Mouse (Mus musculus): ENCODE data around the gene Slc6a17.

The Slc6a17 gene

DNA sequence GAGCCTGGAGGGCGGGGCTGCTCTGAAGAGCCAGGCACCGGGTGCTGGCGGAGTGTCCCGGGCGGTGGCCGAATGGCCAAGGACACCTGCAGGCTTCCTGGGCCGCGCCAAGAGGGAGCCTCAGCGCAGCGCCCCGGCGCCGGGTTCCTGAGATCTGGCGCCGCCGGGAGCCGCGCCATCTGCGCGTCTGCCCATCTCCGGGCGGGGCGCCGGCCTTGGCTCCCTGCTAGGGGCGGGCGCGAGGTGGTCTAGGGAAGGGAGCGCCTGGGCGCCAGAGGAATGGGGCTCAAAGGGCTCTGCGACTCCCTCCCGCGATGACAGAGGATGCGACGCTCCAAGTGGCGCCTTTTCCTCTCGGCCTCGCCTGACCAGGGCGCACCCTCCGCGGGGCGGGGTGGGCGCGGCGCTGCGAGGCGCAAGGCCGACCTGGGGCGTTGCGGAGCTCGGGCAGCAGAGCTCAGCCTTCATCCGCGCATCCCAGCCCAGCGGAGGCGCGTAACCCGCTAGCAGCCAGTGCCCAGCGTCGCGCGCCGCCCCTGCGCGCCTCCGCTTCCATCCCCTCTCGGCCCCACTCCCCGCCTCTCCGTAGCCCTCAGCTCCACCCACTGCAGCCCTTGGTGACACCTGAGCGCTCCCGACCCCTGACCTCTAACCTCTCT lies 57.9 kb downstream of the Slc6a17 start:
- DNase-seq, result peak; percentile 68 to 70

GRCm38 (mm10) chr3:107459196-107459772 lies 58.5 kb downstream of the Slc6a17 start, which contains the start of gene Kcnc4:
Kcnc4 (minus strand) TSS chr3:107459552.
- DNase-seq, result peak in 1 of 2 experiments; percentile 68

- peak; percentile 58 to 61 for DNase-seq
These were observed 59.2 kb downstream of the Slc6a17 start for GRCm38 (mm10) chr3:107458528-107459195.

- DNase-seq, result peak; percentile 51 to 65
These were observed 59.7 kb downstream of the Slc6a17 start for GRCm38 (mm10) chr3:107458104-107458503.

- DNase-seq, result no peak
These were observed 63.5 kb downstream of the Slc6a17 start for GRCm38 (mm10) chr3:107454280-107454679.

DNA sequence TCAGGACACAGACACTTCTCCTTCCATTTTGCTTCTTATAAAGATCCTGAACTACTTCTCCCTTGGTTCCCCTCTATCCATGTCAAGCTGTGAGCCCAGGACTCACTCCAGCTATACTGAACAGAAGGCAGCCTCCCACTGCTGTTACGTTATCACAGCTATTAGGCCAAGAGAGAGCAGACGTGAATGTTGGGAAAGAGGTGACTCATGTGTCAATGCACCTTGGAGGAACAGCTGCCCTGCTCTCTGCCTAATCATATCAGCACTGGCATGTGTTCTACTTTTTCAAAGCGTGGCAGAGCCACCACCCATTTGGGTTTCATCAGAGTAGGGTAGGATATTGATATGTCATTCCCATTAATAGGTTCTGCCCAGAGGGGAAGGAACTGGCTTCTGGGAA lies 71.0 kb downstream of the Slc6a17 start:
- no peak for DNase-seq

DNA sequence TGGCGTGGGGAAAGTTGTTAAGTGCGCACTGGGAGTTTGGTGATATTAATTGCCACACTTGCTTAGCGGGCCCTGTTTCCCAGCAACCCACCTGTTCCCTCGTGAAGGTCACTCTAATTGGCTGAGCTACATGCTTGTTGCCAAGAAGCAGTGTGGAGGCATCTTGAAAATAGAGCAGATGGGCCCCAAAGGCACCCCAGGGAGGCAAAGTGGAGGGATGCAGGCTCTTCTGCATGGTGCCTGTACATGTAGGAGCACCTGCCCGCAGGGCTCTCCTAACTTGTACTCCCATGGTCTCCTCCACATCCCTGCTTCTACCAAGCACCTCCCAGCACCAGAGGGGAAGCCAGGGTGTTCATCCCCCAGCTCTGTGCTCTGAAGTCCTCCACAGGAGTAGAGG lies 74.0 kb downstream of the Slc6a17 start:
- no peak for DNase-seq

DNA sequence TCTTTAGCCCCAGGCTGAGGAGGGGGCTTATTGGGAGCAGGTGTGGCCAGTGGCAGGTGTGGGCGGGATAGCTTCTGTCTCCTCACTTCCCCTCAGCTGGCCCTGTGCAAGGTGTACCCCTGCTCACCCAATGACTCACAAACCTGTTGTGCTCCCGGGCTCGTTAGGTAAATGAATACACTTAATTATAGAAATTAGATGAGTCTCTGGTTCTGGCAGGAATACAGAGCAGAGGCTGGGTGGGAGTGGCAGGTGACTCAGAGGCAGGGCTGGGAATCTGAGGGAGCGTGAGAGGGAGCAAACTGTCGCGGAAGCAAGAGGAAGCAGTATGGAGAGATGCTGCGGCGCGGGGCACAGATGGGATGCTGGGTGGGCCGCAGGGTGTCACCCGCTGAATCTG lies 75.6 kb downstream of the Slc6a17 start:
- no peak for DNase-seq

GRCm38 (mm10) chr3:107441306-107441705 lies 76.5 kb downstream of the Slc6a17 start:
- no peak for DNase-seq

- DNase-seq, result no peak
These were observed 78.5 kb downstream of the Slc6a17 start for GRCm38 (mm10) chr3:107439280-107439679.

GRCm38 (mm10) chr3:107437666-107438065 lies 80.2 kb downstream of the Slc6a17 start:
- DNase-seq, result no peak

DNA sequence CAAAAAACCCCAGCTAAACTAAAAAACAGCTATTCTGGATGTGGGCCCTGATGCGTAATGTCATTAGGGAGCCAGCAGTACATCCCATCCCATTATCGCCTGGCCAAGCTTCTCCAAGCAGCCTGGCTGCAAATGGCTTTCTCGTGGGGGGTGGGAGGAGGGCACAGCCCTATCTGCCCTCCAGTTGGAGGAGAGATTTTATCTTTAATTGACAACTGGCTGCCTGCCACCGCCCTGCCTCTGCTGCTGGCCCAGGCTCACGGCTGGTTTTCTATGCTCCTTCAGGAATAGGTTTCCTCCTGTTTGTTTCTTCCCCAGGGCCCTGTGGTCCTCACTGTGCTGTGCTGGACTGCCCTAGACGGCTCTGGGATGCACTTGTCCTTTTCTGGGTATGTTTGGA lies 81.4 kb downstream of the Slc6a17 start:
- peak; percentile 72 to 83 for DNase-seq

DNA sequence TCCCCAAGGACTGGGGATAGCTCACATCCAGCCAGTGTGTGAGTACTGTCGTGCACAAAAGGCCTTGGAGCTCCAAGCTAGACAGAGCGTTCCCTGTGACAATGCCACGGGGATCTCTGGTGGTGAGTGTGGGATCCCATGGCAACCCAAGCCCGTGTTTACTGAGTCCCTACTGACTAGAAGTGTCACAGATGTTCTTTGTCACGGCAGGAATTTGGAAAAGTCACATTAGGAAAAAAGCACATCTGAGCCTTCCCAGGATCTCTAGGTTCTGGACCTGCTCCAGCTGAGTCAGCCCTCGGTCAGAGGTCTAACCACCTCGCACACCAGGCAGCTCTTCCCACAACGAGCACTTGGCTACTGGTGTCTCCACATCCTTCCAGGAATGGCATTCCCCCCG lies 84.2 kb downstream of the Slc6a17 start:
- DNase-seq, result no peak

- DNase-seq, result peak in 1 of 2 experiments; percentile 48
These were observed 86.5 kb downstream of the Slc6a17 start for GRCm38 (mm10) chr3:107431268-107431667.

- DNase-seq, result peak; percentile 54 to 59
These were observed 93.4 kb downstream of the Slc6a17 start for GRCm38 (mm10) chr3:107424258-107425041.

GRCm38 (mm10) chr3:107420156-107420555 lies 97.7 kb downstream of the Slc6a17 start:
- DNase-seq, result no peak

Measured in cerebellum, postnatal 14 days (tissue).